Mouse (Mus musculus) embryonic facial prominence, embryonic 10.5 days (tissue): ENCODE data around the gene Plagl2. TPM values are rescaled to one million over a fixed set of nuclear protein-coding genes. Genes with fewer than 3 reads are reported as not detected.

ENCODE experiments used
- polyA plus RNA-seq: library from polyadenylated mRNA; unstranded; fragments of >200 nt; fragmentation: Nextera tagmentation; extraction: Ambion mirVana; gene quantifications from 2 replicates; pipeline ENCODE4 v1.2.1, GENCODE M21; 2016

Gene Plagl2
- polyA plus RNA-seq, 1 experiment from 2014 or later, result 25.6 TPM

Other genes with a start within 250 kb of the Plagl2 start
- gene Pdrg1, start 226.0 kb downstream of the Plagl2 start, polyA plus RNA-seq, result 92.1 and 92.2 TPM in 2 replicates
- 0.36 and 0.38 TPM in 2 replicates for gene Xkr7, start 209.6 kb downstream of the Plagl2 start, polyA plus RNA-seq
- 1.2 TPM in 2 replicates for gene Ccm2l, start 175.5 kb downstream of the Plagl2 start, polyA plus RNA-seq
- gene Hck, start 133.0 kb downstream of the Plagl2 start, polyA plus RNA-seq, result 1.3 and 1.4 TPM in 2 replicates
- gene Tm9sf4, start 80.1 kb downstream of the Plagl2 start, polyA plus RNA-seq, result 68.2 and 73.0 TPM in 2 replicates
- 8.3 and 10.1 TPM in 2 replicates for gene Tspyl3, start 16.0 kb downstream of the Plagl2 start, polyA plus RNA-seq
- gene Pofut1, start 107 bp upstream of the Plagl2 start, polyA plus RNA-seq, result 4.7 and 5.6 TPM in 2 replicates
- 6.2 and 6.4 TPM in 2 replicates for gene Kif3b, start 50.0 kb upstream of the Plagl2 start, polyA plus RNA-seq
- 14.2 and 14.4 TPM in 2 replicates for gene Asxl1, start 104.4 kb upstream of the Plagl2 start, polyA plus RNA-seq